Mouse (Mus musculus) E14TG2a.4 (cell line): ENCODE measurements around the gene Inpp5f.

Source experiments
- H3K27me3 ChIP-seq: 2 replicates; pipeline ENCODE4 v1.6.1; 2014; ENCODE audit warnings: low read length, control low read depth; ENCODE audit not compliant: insufficient read depth
- H3K36me3 ChIP-seq: 2 replicates; pipeline ENCODE4 v1.6.1; 2014; ENCODE audit warnings: low read length, control low read depth; ENCODE audit not compliant: insufficient read depth
- H3K4me1 ChIP-seq: replicated peaks from 2 replicates; pipeline ENCODE4 v1.6.1; 2014; ENCODE audit warnings: low read depth, low read length, control low read depth
- H3K4me3 ChIP-seq: replicated peaks from 2 replicates; pipeline ENCODE4 v1.5.1; 2014; ENCODE audit warnings: mild to moderate bottlenecking, low read length
- H3K9me3 ChIP-seq: 2 replicates; pipeline ENCODE4 v1.6.1; 2014; ENCODE audit warnings: low read length, control low read depth
- CTCF ChIP-seq: conservative IDR thresholded peaks from 2 replicates; pipeline ENCODE4 v1.5.1; 2014; ENCODE audit warnings: low read length
- NANOG ChIP-seq: IDR thresholded peaks from 2 replicates; pipeline ENCODE4 v1.6.1; 2014; ENCODE audit warnings: borderline replicate concordance, low read length, mixed read lengths
- POU5F1 ChIP-seq: IDR thresholded peaks from 2 replicates; pipeline ENCODE4 v1.6.1; 2014; ENCODE audit warnings: low read length, borderline replicate concordance

Gene Inpp5f

GRCm38 (mm10) chr7:128727701-128728100 is 116.6 kb downstream of the Inpp5f start:
- no peak for TF ChIP-seq POU5F1
- no peak for TF ChIP-seq CTCF
- no peak for TF ChIP-seq NANOG
- H3K4me3 ChIP-seq = 0 out of 2 replicates have a peak overlapping the region, but pooled peaks have one; percentile 32
- peaks cover 23% of the 10 kb centered on the region for H3K36me3 ChIP-seq
- no peaks in the 10 kb centered on the region for H3K27me3 ChIP-seq
- no peaks in the 10 kb centered on the region for H3K9me3 ChIP-seq
- H3K4me1 ChIP-seq = peaks cover 81% of the 10 kb centered on the region

DNA sequence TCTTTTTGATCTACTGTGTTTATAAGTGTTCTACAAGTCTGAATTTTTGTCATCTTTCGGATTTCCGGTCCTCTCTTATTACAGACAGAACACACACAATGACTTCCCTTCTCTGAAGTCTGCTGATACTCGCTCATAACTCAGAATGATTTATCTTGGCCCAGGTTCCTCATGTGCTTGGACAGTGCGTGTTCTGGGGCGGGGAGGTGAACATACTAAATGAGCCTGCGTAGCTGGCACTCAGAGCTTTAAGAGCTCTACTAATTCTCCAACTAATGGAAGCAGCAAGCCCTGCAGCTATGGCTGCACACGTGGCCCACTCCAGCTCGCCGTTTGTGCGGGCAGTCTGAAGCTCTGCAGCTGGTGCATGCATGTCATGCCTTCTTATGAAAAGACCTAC is 117.6 kb downstream of the Inpp5f start:
- TF ChIP-seq NANOG = no peak
- Histone ChIP-seq H3K4me1 (peaks cover 90% of the 10 kb centered on the region), H3K36me3 (peaks cover 14% of the 10 kb centered on the region), H3K27me3 (no peaks in the 10 kb centered on the region), H3K4me3 (peak overlapping the region; percentile 39), H3K9me3 (no peaks in the 10 kb centered on the region)

DNA sequence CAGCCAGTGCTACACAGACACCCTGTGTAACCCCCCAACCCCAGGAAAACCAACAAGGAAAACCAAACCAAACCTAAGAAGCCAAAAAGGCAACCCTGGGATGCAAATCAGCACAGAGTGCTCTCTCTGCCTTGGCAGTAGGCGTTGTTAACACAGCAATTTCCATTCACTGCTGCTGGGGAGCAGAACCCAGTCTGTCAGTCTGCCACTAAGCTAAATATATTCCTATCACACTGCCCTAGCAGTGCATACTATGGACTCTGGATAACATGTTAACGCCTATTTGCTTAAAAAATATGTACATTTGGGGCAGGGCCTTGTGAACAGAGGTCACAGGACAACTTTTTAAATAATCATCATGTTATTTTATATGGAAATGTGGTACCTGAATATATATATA is 120.5 kb downstream of the Inpp5f start:
- peaks cover 86% of the 10 kb centered on the region for H3K4me1 ChIP-seq
- H3K4me3 ChIP-seq = no peak overlapping the region
- no peaks in the 10 kb centered on the region for H3K27me3 ChIP-seq
- peaks cover 18% of the 10 kb centered on the region for H3K36me3 ChIP-seq
- TF ChIP-seq CTCF (no peak), POU5F1 (no peak), NANOG (no peak)
- H3K9me3 ChIP-seq = no peaks in the 10 kb centered on the region

DNA sequence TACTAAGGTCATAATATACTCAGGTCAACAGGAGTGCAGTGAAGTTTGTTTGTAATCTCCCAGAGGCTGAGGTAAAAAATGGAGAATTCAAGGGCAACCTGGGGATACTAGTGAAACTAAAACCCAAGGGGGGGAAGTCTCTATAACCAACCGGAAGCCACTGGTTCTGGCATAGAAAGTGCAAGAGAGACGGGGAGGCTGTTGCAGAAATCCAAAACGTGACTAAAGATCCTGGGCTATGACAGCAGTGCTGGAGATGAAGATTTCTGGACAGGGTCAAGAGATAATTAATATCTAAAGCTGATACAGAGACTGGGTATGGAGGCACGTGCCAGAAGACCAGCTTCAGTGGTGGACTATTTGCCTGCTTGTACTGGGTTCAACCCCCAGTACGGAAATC is 126.9 kb downstream of the Inpp5f start:
- Histone ChIP-seq H3K9me3 (no peaks in the 10 kb centered on the region), H3K36me3 (peaks cover 26% of the 10 kb centered on the region), H3K27me3 (no peaks in the 10 kb centered on the region), H3K4me3 (peak overlapping the region; percentile 93), H3K4me1 (peaks cover 58% of the 10 kb centered on the region)
- no peak for TF ChIP-seq NANOG
- no peak for TF ChIP-seq POU5F1
- no peak for TF ChIP-seq CTCF

- Histone ChIP-seq H3K9me3 (no peaks in the 10 kb centered on the region), H3K36me3 (peaks cover 26% of the 10 kb centered on the region), H3K4me1 (peaks cover 56% of the 10 kb centered on the region), H3K27me3 (no peaks in the 10 kb centered on the region), H3K4me3 (peak overlapping the region; percentile 93)
- no peak for TF ChIP-seq NANOG
- TF ChIP-seq CTCF = no peak
- TF ChIP-seq POU5F1 = no peak
These were observed 128.0 kb downstream of the Inpp5f start for GRCm38 (mm10) chr7:128739116-128739461.

DNA sequence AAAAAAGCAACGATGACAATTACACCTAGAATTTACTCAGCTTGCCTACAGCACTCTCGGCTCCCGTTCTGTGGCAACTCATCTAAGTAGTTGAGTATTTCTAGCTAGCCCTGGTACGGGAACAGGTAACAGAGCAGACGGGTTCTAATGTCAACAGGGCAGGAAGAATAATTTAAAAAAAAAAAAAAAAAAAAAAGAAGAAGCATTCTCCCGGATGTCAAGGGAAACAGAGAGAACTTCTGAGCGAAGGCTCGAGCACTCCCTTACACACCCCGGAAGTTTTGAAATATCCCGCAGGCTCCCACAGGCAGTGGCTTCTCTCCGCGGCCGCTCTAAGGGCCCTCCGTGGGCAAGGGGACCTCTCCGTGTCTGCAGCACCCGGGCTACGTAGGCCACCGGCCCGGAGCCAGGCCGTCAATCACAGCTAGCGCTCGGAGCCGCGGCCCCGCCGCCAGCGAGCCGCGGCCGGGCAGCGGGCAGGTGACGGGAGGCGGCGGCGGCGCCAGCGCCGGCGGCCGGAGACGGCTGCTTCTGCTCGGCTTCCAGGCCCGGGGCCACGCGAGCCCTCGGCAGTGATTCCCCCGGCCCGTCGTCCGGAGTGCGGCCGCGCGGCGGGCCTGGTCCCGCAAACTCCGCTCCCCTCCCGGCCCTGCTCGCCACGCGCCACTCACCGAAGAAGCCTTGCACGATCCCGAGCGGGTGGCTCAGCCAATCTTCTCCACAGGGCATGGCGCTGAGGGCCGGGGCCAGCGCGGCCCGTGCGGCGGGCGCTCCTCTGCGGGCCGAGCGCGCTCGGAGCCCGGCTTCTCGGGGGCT is 128.5 kb downstream of the Inpp5f start:
- peak overlapping the region; percentile 93 for H3K4me3 ChIP-seq
- peaks cover 21% of the 10 kb centered on the region for H3K36me3 ChIP-seq
- no peaks in the 10 kb centered on the region for H3K27me3 ChIP-seq
- H3K4me1 ChIP-seq = peaks cover 55% of the 10 kb centered on the region
- no peaks in the 10 kb centered on the region for H3K9me3 ChIP-seq
- TF ChIP-seq CTCF (no peak), POU5F1 (no peak), NANOG (no peak)

DNA sequence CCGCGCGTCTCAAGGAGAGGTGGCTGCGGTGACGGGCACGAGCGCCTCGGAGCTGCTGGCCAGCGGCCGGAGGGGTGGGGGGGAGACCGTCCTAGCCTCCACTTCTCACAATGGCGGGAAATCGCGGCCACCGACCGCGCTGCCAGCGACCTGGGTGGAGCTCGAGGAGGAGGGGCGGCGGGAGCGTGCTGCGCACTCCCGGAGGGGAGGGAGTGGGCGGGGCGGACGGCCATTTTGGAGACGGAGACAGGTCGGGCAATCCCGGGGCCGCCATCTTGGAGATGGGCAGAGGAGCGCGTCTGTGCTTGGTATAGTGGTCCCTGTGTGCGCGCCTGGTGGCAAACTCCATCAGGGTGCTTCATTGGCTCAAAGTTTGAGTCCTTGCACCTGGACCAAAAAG is 129.2 kb downstream of the Inpp5f start, which contains the start of gene Mcmbp:
Mcmbp (minus strand) TSS at position 162 of the 400 bp plus-strand sequence.
- peaks cover 17% of the 10 kb centered on the region for H3K36me3 ChIP-seq
- no peak for TF ChIP-seq CTCF
- TF ChIP-seq POU5F1 = no peak
- TF ChIP-seq NANOG = no peak
- no peaks in the 10 kb centered on the region for H3K9me3 ChIP-seq
- peaks cover 51% of the 10 kb centered on the region for H3K4me1 ChIP-seq
- H3K27me3 ChIP-seq = no peaks in the 10 kb centered on the region
- H3K4me3 ChIP-seq = peak within 1 kb of the TSS; percentile 93

GRCm38 (mm10) chr7:128743898-128744297 is 132.8 kb downstream of the Inpp5f start:
- Histone ChIP-seq H3K9me3 (no peaks in the 10 kb centered on the region), H3K4me1 (peaks cover 49% of the 10 kb centered on the region), H3K27me3 (no peaks in the 10 kb centered on the region), H3K36me3 (peaks cover 27% of the 10 kb centered on the region), H3K4me3 (peak overlapping the region; percentile 100)
- TF ChIP-seq POU5F1 = no peak
- no peak for TF ChIP-seq CTCF
- TF ChIP-seq NANOG = no peak
